Mouse (Mus musculus) gastrocnemius, adult 2 months (tissue): ENCODE results near the gene Cntnap2. TPM values are rescaled to one million over a fixed set of nuclear protein-coding genes. Genes with fewer than 3 reads are reported as not detected.

ENCODE experiments used
- DNase-seq: peaks from one replicate; pipeline ENCODE4 v3.0.0; 2022
- H3K27ac ChIP-seq: fragments of 200-600 bp; 2 replicates; pipeline ENCODE4 v1.8.1; 2022; ENCODE audit warnings: mild to moderate bottlenecking
- H3K4me3 ChIP-seq: fragments of 200-600 bp; 2 replicates; pipeline ENCODE4 v1.8.1; 2022; ENCODE audit warnings: mild to moderate bottlenecking, moderate library complexity
- CTCF ChIP-seq: fragments of 200-600 bp; IDR thresholded peaks from 2 replicates; pipeline ENCODE4 v1.8.1; 2022; ENCODE audit warnings: antibody characterized with exemption, mild to moderate bottlenecking, moderate library complexity
- intact Hi-C: fragments of 180-260 bp; cut with DNase I; formaldehyde crosslinking; loops from one replicate; pipeline ENCODE4 v1.15.1; 2025
- total RNA-seq, 2 experiments: library from RNA; stranded (reverse); gene quantifications; 2 replicates each; pipeline ENCODE4 v1.2.3; 2021

Cntnap2 gene
- total RNA-seq, 2 experiments from 2014 or later = 4.8 to 5.7 TPM

GRCm38 (mm10) chr6:45236531-45236930 lies 177.4 kb downstream of the Cntnap2 start:
- Histone ChIP-seq H3K27ac (no peak overlapping the region), H3K4me3 (no peak overlapping the region)
- DNase-seq = no peak
- intact Hi-C loops = no loop called here
- no peak for TF ChIP-seq CTCF

- H3K27ac ChIP-seq = no peak overlapping the region
- no peak for DNase-seq
- intact Hi-C loops = no loop called here
Measured at GRCm38 (mm10) chr6:45238117-45238516, 179.0 kb downstream of the Cntnap2 start.

GRCm38 (mm10) chr6:45241218-45241617 lies 182.1 kb downstream of the Cntnap2 start:
- intact Hi-C loops = no loop called here
- no peak for DNase-seq
- TF ChIP-seq CTCF = no peak
- Histone ChIP-seq H3K4me3 (no peak overlapping the region), H3K27ac (no peak overlapping the region)

More at GRCm38 (mm10) chr6:45238117-45238516, 179.0 kb downstream of the Cntnap2 start:
- H3K4me3 ChIP-seq = no peak overlapping the region
- TF ChIP-seq CTCF = no peak

- intact Hi-C loops = no loop called here
- Histone ChIP-seq H3K4me3 (no peak overlapping the region), H3K27ac (no peak overlapping the region)
- DNase-seq = no peak
- TF ChIP-seq CTCF = no peak
Measured at GRCm38 (mm10) chr6:45244680-45245079, 185.5 kb downstream of the Cntnap2 start.

- no peak for TF ChIP-seq CTCF
- H3K27ac ChIP-seq = no peak overlapping the region
- no peak for DNase-seq
- intact Hi-C loops = no loop called here
- no peak overlapping the region for H3K4me3 ChIP-seq
Measured at GRCm38 (mm10) chr6:45258047-45258446, 198.9 kb downstream of the Cntnap2 start.

- TF ChIP-seq CTCF = no peak
Measured at GRCm38 (mm10) chr6:45271537-45271936, 212.4 kb downstream of the Cntnap2 start.

GRCm38 (mm10) chr6:45273259-45273775 lies 214.2 kb downstream of the Cntnap2 start:
- intact Hi-C loops = no loop called here
- Histone ChIP-seq H3K4me3 (no peak overlapping the region), H3K27ac (no peak overlapping the region)
- no peak for DNase-seq
- no peak for TF ChIP-seq CTCF

More at GRCm38 (mm10) chr6:45271537-45271936, 212.4 kb downstream of the Cntnap2 start:
- DNase-seq = no peak
- intact Hi-C loops = no loop called here
- Histone ChIP-seq H3K27ac (no peak overlapping the region), H3K4me3 (no peak overlapping the region)

GRCm38 (mm10) chr6:45290154-45290553 lies 231.0 kb downstream of the Cntnap2 start:
- Histone ChIP-seq H3K4me3 (no peak overlapping the region), H3K27ac (no peak overlapping the region)
- TF ChIP-seq CTCF = no peak
- peak; percentile 47 for DNase-seq
- intact Hi-C loops = no loop called here

- TF ChIP-seq CTCF = no peak
- intact Hi-C loops = no loop called here
- no peak overlapping the region for H3K27ac ChIP-seq
- DNase-seq = no peak
- H3K4me3 ChIP-seq = no peak overlapping the region
Measured at GRCm38 (mm10) chr6:45317455-45317854, 258.3 kb downstream of the Cntnap2 start.

- peak; percentile 20 for DNase-seq
- intact Hi-C loops = no loop called here
- Histone ChIP-seq H3K27ac (no peak overlapping the region), H3K4me3 (no peak overlapping the region)
- peak; percentile 83 for TF ChIP-seq CTCF
Measured at GRCm38 (mm10) chr6:45323505-45323904, 264.3 kb downstream of the Cntnap2 start.

GRCm38 (mm10) chr6:45327952-45328485 lies 268.9 kb downstream of the Cntnap2 start:
- no peak for TF ChIP-seq CTCF
- DNase-seq = no peak
- intact Hi-C loops = no loop called here
- no peak overlapping the region for H3K4me3 ChIP-seq
- H3K27ac ChIP-seq = no peak overlapping the region

GRCm38 (mm10) chr6:45345396-45345795 lies 286.2 kb downstream of the Cntnap2 start:
- intact Hi-C loops = no loop called here
- Histone ChIP-seq H3K4me3 (no peak overlapping the region), H3K27ac (no peak overlapping the region)
- no peak for DNase-seq
- TF ChIP-seq CTCF = no peak

GRCm38 (mm10) chr6:45345953-45346352 lies 286.8 kb downstream of the Cntnap2 start:
- no peak for DNase-seq
- H3K27ac ChIP-seq = no peak overlapping the region
- no peak for TF ChIP-seq CTCF
- H3K4me3 ChIP-seq = no peak overlapping the region
- intact Hi-C loops = no loop called here

- Histone ChIP-seq H3K27ac (no peak overlapping the region), H3K4me3 (no peak overlapping the region)
- TF ChIP-seq CTCF = no peak
- intact Hi-C loops = no loop called here
- DNase-seq = no peak
Measured at GRCm38 (mm10) chr6:45366442-45366841, 307.3 kb downstream of the Cntnap2 start.
